Mouse (Mus musculus) liver, adult 2 months (tissue): ENCODE results near the gene Bach2. TPM values are rescaled to one million over a fixed set of nuclear protein-coding genes. Genes with fewer than 3 reads are reported as not detected.

Source experiments
- DNase-seq: peaks from one replicate; pipeline ENCODE4 v3.0.0-alpha.2; 2011; ENCODE audit warnings: low read depth, low spot score; ENCODE audit errors: extremely low read depth
- H3K27ac ChIP-seq: fragments of 200-500 bp; replicated peaks from 2 replicates; pipeline ENCODE4 v1.5.1; 2012; ENCODE audit warnings: low read depth, mild to moderate bottlenecking, control low read depth, inconsistent platforms, low read length; ENCODE audit not compliant: insufficient read depth
- H3K27me3 ChIP-seq: fragments of 200-500 bp; 2 replicates; pipeline ENCODE4 v1.6.1; 2012; ENCODE audit warnings: mild to moderate bottlenecking, moderate library complexity, low read length, inconsistent platforms; ENCODE audit not compliant: control insufficient read depth, insufficient read depth
- H3K36me3 ChIP-seq: fragments of 200-500 bp; 2 replicates; pipeline ENCODE4 v1.6.1; 2012; ENCODE audit warnings: low read length, inconsistent platforms; ENCODE audit not compliant: control insufficient read depth, insufficient read depth
- H3K4me1 ChIP-seq: fragments of 200-500 bp; 2 replicates; pipeline ENCODE4 v1.6.1; 2011; ENCODE audit warnings: low read length; ENCODE audit not compliant: control insufficient read depth, insufficient read depth
- H3K4me3 ChIP-seq: fragments of 200-500 bp; 2 replicates; pipeline ENCODE4 v1.5.1; 2011; ENCODE audit warnings: low read depth, mild to moderate bottlenecking, control low read depth, low read length, moderate library complexity; ENCODE audit not compliant: insufficient read depth
- H3K79me2 ChIP-seq: fragments of 200-500 bp; 2 replicates; pipeline ENCODE4 v1.6.1; 2012; ENCODE audit warnings: inconsistent platforms, mild to moderate bottlenecking, low read length, moderate library complexity; ENCODE audit not compliant: control insufficient read depth, insufficient read depth
- H3K9ac ChIP-seq: fragments of 200-500 bp; 2 replicates; pipeline ENCODE4 v1.6.1; 2012; ENCODE audit warnings: low read depth, mild to moderate bottlenecking, control low read depth, inconsistent platforms, low read length
- CTCF ChIP-seq: fragments of 200-500 bp; IDR thresholded peaks from 2 replicates; pipeline ENCODE4 v1.5.1; 2011; ENCODE audit warnings: low read depth, low read length, control low read depth
- POLR2A ChIP-seq: fragments of 200-500 bp; IDR thresholded peaks from 2 replicates; pipeline ENCODE4 v1.6.1; 2011; ENCODE audit warnings: low read length, control low read depth; ENCODE audit not compliant: insufficient read depth; ENCODE audit errors: extremely low read depth
- whole genome bisulfite sequencing: fragments of 180-500 bp; shearing (Covaris S2); methylation state at CpG from one replicate; pipeline ENCODE4 v1.1.7; 2018; 5-methylcytosine and 5-hydroxymethylcytosine counted together
- polyA plus RNA-seq: library from polyadenylated mRNA; depleted of rRNA; stranded (reverse); fragments of >200 nt; gene quantifications from 2 replicates; pipeline ENCODE4 v1.2.3, GENCODE M21; 2012
- total RNA-seq: library from RNA; depleted of rRNA; stranded (reverse); fragments of >200 nt; gene quantifications from 2 replicates; pipeline ENCODE4 v1.2.3, GENCODE M21; 2014

Bach2 gene
- total and polyA plus RNA-seq, 2 experiments: 2.1 to 6.0 TPM

DNA sequence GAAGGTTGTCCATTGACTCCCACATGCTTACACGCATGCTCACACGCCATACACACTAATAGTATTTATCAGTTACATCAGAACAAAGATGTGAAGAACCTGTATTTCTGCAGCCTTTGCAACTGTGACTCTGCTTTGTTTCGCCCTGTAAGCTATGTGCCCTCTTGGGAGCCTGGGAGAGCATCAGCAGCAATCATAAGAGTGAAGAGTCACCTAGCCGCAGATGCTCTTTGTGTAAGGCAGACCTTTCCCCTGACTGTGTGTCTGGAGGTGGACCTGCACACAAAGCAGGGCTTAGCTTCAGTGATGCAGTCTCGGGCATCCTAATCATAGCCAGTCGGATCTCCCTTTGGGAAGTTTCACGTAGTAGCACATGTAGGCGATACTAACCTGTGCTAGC is 243.5 kb downstream of the Bach2 start:
- Histone ChIP-seq H3K79me2 (no peaks in the 10 kb centered on the region; the same call in 1 of the 2 replicates), H3K9ac (no peak overlapping the region), H3K27ac (no peak overlapping the region), H3K27me3 (no peaks in the 10 kb centered on the region), H3K4me3 (no peak overlapping the region), H3K4me1 (no peaks in the 10 kb centered on the region), H3K36me3 (no peaks in the 10 kb centered on the region)
- TF ChIP-seq CTCF (no peak), POLR2A (no peak)
- DNase-seq: no peak
- 98% methylated on average over 8 of the region's 8 CpGs for WGBS

DNA sequence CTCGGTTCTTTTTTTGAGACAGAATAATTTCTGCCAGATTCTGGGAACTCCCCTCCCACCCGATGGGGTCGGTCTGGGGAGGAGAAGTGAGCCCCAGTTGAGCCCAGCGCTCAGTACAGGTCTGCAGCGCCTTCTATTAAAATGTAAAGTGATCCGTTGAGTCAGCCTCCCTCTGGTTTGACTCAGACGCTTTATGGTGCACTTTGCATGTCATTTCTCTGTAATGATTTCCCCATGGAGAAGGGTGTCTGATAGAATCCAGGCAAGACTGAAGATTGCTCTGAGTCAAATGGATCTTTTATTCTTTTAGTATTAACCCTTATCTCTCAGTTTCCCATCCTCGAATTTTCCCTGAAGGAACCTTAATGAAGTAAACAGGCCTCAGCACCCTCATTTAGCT is 244.3 kb downstream of the Bach2 start:
- no peak overlapping the region for H3K27ac ChIP-seq
- H3K4me1 ChIP-seq: no peaks in the 10 kb centered on the region
- no peak for TF ChIP-seq CTCF
- no peak for TF ChIP-seq POLR2A
- 80% methylated on average over 8 of the region's 8 CpGs for WGBS
- H3K79me2 ChIP-seq: no peaks in the 10 kb centered on the region; the same call in 1 of the 2 replicates
- no peak overlapping the region for H3K9ac ChIP-seq
- H3K4me3 ChIP-seq: no peak overlapping the region
- H3K36me3 ChIP-seq: no peaks in the 10 kb centered on the region
- H3K27me3 ChIP-seq: no peaks in the 10 kb centered on the region
- no peak for DNase-seq

DNA sequence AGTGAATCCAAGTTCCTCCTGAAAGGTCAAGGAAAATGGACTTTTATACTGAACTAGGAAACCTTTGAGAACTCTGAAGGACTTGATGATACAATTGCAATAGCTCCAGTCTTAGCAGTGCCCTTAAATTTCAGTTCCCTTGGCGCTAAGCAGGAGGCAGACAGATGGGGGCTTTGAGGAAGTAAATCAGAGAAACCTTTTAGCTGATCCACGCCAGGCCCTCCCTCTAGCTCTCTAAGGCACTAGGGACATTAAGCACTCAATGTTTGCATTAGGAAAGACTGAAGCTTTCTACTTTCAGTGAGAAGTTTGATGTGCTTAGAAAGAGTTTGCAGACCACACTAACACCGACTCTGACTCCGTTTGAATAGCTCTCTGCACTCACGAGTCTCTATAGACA is 247.2 kb downstream of the Bach2 start:
- H3K27me3 ChIP-seq: no peaks in the 10 kb centered on the region
- no peaks in the 10 kb centered on the region; the same call in 1 of the 2 replicates for H3K79me2 ChIP-seq
- H3K27ac ChIP-seq: no peak overlapping the region
- H3K9ac ChIP-seq: no peak overlapping the region
- DNase-seq: no peak
- H3K36me3 ChIP-seq: no peaks in the 10 kb centered on the region
- no peaks in the 10 kb centered on the region for H3K4me1 ChIP-seq
- 79% methylated on average over 5 of the region's 5 CpGs for WGBS
- no peak for TF ChIP-seq CTCF
- TF ChIP-seq POLR2A: no peak
- H3K4me3 ChIP-seq: no peak overlapping the region

DNA sequence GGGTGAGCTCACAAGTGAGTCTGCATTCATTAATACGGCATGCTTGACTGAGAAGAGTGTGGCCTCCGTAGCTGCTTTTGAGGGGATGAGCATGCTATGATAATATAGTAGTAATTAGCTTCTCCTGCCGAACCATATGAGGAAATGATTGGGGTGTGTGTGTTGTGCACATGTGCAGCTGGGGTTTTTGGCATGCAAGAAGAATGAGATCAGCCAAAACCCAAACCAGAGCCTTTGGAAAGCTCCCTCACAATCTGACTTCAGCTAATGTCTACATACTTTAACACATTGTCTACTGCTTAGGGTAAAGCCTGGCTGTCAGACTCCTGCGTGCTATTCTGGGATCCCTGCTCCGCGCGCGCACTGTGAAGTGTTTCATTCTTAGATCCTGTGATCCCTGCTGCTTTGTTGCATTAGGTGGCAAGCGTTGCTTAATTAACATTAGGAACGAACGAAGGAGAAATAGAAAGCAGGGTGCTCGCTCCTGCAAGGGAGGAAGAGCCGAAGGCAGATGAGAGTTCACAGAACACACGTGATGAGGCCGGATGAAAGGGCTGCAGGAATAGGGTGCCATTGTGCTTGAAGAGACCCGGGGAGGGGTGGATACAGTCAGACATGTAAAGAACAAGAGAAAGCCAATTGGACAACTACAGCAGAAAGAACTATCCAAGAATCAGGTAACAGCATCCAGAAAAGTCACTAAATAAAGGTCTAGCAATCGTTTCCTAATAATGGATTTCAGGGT is 248.2 kb downstream of the Bach2 start:
- DNase-seq: peak; percentile 6
- Histone ChIP-seq H3K9ac (no peak overlapping the region), H3K4me3 (no peak overlapping the region), H3K27ac (no peak overlapping the region), H3K27me3 (no peaks in the 10 kb centered on the region), H3K79me2 (no peaks in the 10 kb centered on the region), H3K36me3 (no peaks in the 10 kb centered on the region), H3K4me1 (no peaks in the 10 kb centered on the region)
- 83% methylated on average over 17 of the region's 17 CpGs for WGBS
- TF ChIP-seq POLR2A (no peak), CTCF (no peak)

DNA sequence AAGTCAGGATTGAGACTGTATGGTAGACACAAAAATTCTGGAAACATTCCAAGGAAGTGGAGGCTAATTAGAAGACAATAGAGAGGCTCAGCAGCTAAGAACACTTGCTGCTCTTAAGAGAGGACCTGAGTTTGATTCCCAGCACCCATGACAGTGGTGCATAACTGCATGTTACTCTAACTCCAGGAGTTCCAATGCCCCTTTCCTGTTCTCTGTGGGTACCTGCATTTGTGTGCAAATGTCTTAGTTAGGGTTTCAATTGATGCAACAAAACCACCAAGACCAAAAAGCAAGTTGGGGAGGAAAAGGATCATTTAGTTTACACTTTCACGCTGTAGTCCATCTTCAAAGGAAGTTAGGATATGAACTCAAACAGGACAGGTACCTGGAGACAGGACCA is 250.6 kb downstream of the Bach2 start:
- no peaks in the 10 kb centered on the region for H3K36me3 ChIP-seq
- H3K27ac ChIP-seq: no peak overlapping the region
- H3K9ac ChIP-seq: no peak overlapping the region
- no peaks in the 10 kb centered on the region for H3K27me3 ChIP-seq
- DNase-seq: no peak
- 89% methylated on average over 1 of the region's 1 CpGs for WGBS
- TF ChIP-seq POLR2A (no peak), CTCF (no peak)
- no peaks in the 10 kb centered on the region for H3K4me1 ChIP-seq
- H3K4me3 ChIP-seq: no peak overlapping the region
- H3K79me2 ChIP-seq: no peaks in the 10 kb centered on the region

DNA sequence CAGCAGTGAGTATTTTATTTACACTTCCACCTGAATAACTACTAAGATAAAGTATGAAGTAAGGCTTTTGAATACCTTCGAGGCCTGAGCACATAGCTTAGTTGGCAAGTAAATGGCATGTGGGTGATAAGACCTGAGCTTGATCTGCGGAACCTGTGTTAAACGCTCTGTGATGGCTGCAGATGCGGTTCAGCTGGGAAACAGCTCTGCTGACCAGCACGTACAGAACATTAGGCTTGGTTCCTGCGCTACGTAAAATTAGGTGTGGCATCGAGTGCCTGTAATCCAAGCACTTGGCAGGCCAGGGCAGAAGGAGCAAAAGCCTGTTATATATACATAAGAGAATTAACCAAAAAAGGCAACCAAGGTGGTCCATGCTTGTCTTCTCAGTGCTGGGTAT is 252.6 kb downstream of the Bach2 start:
- no peak for DNase-seq
- Histone ChIP-seq H3K4me3 (no peak overlapping the region), H3K79me2 (no peaks in the 10 kb centered on the region), H3K4me1 (no peaks in the 10 kb centered on the region), H3K27me3 (no peaks in the 10 kb centered on the region), H3K36me3 (no peaks in the 10 kb centered on the region), H3K9ac (no peak overlapping the region), H3K27ac (no peak overlapping the region)
- WGBS: 93% methylated on average over 8 of the region's 8 CpGs
- no peak for TF ChIP-seq CTCF
- TF ChIP-seq POLR2A: no peak
